8 mouse cellular contexts compared by ENCODE assay signal in the genomic region with DNA sequence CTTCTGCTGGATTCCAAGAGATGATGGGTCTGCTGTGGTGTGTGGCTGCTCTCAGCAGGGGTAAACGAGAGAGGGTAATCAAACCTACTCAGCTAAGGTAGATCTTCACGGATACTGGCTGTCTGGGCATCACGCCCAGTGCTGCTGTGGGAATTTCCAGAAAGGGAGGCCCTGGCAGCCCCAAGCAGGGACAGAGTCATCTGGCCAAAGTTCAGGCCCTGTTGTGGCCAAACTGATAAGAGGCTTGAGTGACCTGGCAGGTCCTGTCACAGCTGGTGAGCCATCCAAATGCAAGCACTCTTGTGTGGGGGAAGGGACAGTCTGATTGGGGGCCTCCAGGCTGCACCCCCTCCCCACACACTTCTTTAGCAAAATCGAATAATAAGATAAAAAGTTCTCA. TPM values are rescaled to one million over a fixed set of nuclear protein-coding genes. Genes with fewer than 3 reads are reported as not detected.
A peak's percentile ranks its signal among the peaks of the same experiment; 100 is the strongest.
DNase-seq lines count a peak whose midpoint lies in the region; ATAC-seq lines count a peak whose summit lies in the region.

No protein-coding gene starts in this region.

- DNase-seq in adrenal gland, adult (ENCODE audit: inconsistent age in 2 of 2, low spot score in 1 of 2) = peak; percentile 90 to 94
- no peak for DNase-seq in adrenal gland, postnatal 4 days (ENCODE audit: low spot score in 2 of 2)
- peak; percentile 75 for DNase-seq in Muller cell, postnatal 12 days (ENCODE audit: inconsistent ontology term)
- no peak for DNase-seq in heart, embryonic 10.5 days (ENCODE audit: low spot score)
- DNase-seq in liver = peak; percentile 55
- no peak for DNase-seq in retina, embryonic 14.5 days (ENCODE audit: low spot score)
- DNase-seq in testis, postnatal 10 days (ENCODE audit: low spot score) = no peak

- ATAC-seq in frontal cortex, adult (ENCODE audit: low TSS enrichment) = no peak

- H3K27me3 ChIP-seq in heart, embryonic 10.5 days (ENCODE audit: insufficient read depth, poor library complexity, severe bottlenecking) = no peaks in the 10 kb centered on the region

- peak overlapping the region; percentile 59; the same call in 1 of the 2 replicates for H3K27ac ChIP-seq in heart, embryonic 10.5 days

- H3K9me3 ChIP-seq in heart, embryonic 10.5 days = no peaks in the 10 kb centered on the region

- H3K36me3 ChIP-seq in heart, embryonic 10.5 days = peaks cover 59% of the 10 kb centered on the region

- H3K4me3 ChIP-seq in heart, embryonic 10.5 days = no peak overlapping the region

- WGBS in heart, embryonic 10.5 days = 27% methylated on average over 4 of the region's 4 CpGs

- H3K4me1 ChIP-seq in heart, embryonic 10.5 days = peaks cover 69% of the 10 kb centered on the region

RNA-seq across cellular contexts. Expression of a gene that starts 19.7 kb away (rescaled TPM):
- total RNA-seq in adrenal gland, postnatal 4 days (2021) = 1 to 10 TPM; 6.6 to 6.7 TPM
- polyA plus RNA-seq in heart, embryonic 10.5 days (2016; fragmentation: Nextera tagmentation; extraction: Ambion mirVana) = 9.2 and 9.6 TPM in 2 replicates

RNA-seq across cellular contexts. Expression of a gene that starts 22.0 kb away (rescaled TPM):
- 100 to 1,000 TPM; 184 to 192 TPM for total RNA-seq in adrenal gland, postnatal 4 days (2021)
- 50.8 and 65.1 TPM in 2 replicates for polyA plus RNA-seq in heart, embryonic 10.5 days (2016; fragmentation: Nextera tagmentation; extraction: Ambion mirVana)

RNA-seq across cellular contexts. Expression of a gene that starts 38.6 kb away (rescaled TPM):
- total RNA-seq in adrenal gland, postnatal 4 days (2021) = 1,000 to 10,000 TPM; 1,280 to 1,304 TPM
- polyA plus RNA-seq in heart, embryonic 10.5 days (2016; fragmentation: Nextera tagmentation; extraction: Ambion mirVana) = 387 and 414 TPM in 2 replicates

RNA-seq across cellular contexts. Expression of a gene that starts 45.1 kb away (rescaled TPM):
- total RNA-seq in adrenal gland, postnatal 4 days (2021) = under 1 TPM in 1 of 2 experiments, not detected in 1; 0.87 TPM
- polyA plus RNA-seq in heart, embryonic 10.5 days (2016; fragmentation: Nextera tagmentation; extraction: Ambion mirVana) = 0.30 TPM in 1 of 2 replicates, not detected in the other

RNA-seq across cellular contexts. Expression of a gene that starts 54.5 kb away (rescaled TPM):
- 10 to 100 TPM; 23.0 to 24.5 TPM for total RNA-seq in adrenal gland, postnatal 4 days (2021)
- polyA plus RNA-seq in heart, embryonic 10.5 days (2016; fragmentation: Nextera tagmentation; extraction: Ambion mirVana) = 11.6 and 17.0 TPM in 2 replicates

Comparison
In these comparisons a context has a peak if more than half of its experiments do, and no peak if none do; other contexts are left out.
1. DNase-seq: peak in adrenal gland, adult (2 of 2), Muller cell, postnatal 12 days (single experiment) and liver (single experiment); none in adrenal gland, postnatal 4 days (0 of 2), heart, embryonic 10.5 days (single experiment), retina, embryonic 14.5 days (single experiment) and testis, postnatal 10 days (single experiment).